Mouse (Mus musculus) hindlimb bud, embryonic 11.5 days (tissue): Measurements from ENCODE around the gene Gm49361.

Source experiments
- DNase-seq: peaks from one replicate; pipeline ENCODE4 v3.0.0-alpha.2; 2012; ENCODE audit warnings: low read depth, low spot score; ENCODE audit errors: extremely low spot score

Gene Gm49361

DNA sequence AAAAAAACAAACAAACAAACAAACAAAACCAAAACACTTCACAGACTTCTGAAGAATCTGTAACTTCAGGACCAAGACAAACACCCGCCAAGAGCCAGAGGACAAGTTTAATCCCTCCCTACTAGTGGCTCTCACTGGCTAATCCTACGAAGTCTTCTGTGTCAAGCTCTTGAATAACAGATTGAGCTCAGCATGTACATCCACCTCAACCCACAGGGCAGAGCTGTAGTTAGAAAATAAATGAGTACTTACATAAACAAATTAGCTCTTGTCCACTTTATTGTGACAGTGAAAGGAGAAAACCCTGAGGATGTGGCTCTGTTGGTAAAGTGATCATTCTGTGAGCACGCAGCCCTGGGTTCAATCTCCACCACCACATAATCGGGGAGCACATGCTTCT, 124.2 kb downstream of the Gm49361 start:
- no peak for DNase-seq

DNA sequence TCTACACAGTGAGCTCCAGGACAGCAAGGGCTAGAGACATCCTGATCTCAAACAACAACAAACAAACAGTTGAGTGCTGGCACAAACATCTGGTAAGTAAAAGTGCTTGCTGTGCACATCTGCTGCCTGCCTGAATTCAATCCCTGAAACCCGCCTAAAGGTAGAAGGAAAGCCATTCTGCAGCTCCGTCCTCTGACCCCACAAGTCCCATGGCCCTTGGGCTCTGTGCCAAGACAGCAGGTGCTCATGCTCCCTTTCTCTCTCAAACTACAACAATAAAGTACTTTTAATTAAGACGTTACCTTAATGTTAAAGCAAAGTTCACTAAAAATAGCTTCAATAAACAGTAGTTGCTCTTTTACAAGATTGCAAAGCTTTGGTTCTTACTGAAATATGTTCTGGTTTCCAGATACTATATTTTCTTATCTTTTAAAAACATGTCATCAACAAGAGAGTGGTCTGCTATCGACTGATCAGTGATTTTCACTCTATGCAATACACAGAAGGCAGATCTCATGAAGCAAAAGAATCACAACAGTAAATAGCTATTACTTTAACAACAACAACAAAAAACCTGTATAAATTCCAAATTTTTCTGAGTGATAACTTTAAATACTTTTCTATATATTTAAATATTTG, 125.2 kb downstream of the Gm49361 start:
- DNase-seq = no peak

DNA sequence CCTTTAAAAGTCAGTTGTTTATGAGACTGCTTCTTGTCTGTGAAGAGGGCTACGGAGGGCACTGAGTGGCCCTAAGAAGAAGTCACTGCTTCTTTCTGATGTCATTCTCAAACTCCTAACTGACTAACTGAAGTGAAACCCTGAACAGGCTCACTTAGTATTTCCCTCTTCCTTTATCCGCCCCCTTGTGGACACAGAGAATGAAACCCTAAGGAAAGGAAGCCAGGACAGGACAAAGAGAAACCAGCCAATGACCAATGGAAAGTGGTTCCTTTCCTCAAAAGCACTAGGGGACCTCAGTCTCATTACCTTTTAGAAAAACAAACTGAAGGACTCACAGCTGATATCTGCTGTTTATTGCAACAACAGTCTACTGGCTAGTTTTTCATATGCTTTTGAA, 126.4 kb downstream of the Gm49361 start:
- DNase-seq = peak; percentile 33

DNA sequence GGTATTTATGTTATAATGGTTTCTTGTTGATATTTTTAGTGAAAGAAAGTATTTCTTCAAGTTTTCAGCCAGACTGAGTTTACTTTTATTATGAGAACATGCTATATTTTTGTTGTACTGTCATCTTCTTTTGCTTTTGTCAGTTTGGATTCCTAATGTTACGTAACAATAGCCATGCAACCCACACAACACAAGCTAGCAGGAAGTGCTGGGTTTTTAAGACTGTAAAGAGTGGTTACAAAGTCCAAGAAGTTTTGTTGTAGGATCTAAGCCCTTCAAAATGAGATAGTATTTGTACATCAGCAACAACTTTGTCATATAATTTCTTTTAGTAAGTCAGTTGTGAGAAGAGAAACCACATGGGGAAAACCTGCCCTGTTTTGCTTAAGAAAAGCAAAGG, 128.2 kb downstream of the Gm49361 start:
- DNase-seq = no peak

DNA sequence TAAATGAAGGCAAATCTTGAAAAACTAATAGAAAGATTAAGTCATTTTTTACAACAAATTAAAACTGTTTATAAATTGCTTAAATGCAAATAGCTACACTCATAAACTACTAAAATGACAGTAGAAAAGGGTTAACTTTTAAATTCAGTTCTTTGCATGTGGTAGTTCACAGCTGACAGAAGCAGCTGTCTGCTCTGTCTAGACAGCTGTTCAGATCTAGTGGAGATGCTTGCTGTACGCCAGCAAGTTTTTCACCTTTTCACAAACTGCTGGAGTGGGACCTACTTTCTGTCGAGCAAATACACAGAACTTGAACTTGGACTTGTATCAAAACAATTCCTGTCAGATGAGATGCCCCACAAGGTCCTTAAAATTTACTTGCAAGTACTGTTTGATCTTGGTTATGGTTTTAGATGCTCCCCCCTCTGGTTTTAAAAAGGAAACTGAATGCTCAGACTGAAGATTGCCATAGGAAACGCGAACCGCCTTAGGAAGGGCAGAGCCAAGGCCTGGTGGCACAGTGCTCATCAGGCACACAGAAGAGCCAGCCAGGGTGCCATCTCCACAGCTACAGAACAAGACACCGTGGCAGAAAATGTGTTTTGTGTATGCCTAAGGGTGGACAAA, 129.5 kb downstream of the Gm49361 start:
- no peak for DNase-seq

DNA sequence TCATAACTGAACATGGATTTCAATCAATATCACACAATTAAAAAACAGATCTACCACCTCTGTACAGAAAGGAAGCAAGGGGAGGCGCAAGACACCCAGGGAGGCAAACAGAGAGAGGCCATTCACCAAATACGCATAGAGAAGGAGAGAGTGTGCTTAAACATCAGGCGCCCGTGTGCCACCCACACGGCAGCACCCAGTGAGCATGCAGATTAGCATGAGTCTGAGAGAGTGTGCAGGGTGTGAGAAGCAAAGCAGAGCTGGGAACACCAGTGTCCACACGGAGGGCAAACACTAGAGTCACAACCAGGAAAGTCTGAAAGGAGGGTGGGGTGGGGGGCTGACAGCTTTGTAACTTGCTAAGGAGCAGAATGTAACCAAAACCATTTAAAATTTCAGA, 130.1 kb downstream of the Gm49361 start:
- no peak for DNase-seq

DNA sequence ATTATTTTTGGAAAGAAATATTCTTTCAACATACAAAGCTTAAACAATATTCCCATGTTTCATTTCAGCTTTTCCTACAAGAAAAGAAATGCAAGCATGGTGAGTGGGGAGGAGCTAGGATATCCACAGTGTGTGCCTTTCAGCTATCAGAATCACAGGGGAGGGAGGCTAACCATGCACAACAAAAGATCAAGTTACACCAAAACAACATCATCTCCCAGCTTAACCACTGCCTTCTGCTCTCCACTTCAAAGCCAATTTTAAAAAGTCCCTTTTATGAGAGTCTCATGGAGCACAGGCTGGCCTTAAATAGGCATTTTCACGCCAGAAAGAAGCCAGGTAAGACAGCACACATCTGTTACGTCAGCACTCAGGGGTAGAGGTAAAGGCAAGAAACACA, 134.9 kb downstream of the Gm49361 start:
- DNase-seq = no peak

DNA sequence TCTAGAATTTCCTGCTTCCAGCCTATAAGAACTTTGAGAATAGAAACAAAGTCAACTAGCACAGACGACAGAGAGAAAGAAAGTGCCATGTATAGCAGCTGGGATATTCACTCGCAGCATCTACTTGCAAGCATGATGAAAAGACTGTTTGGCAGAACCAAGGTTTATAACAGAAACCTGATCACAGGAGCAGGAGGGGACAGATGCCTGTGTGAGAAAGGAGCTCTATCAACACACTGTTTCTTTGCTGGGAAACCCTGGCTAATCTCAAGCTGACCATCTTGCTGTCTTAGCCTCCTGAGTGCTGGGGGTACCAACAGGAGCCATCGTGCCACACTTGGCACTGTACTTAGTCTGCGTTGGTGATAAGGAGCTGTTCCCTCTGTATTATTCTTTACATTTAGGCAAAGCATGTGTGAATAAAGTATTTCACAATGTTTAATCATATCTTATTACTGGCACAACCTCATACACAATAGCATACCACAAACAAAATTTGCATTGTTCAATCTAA, 136.0 kb downstream of the Gm49361 start:
- no peak for DNase-seq

DNA sequence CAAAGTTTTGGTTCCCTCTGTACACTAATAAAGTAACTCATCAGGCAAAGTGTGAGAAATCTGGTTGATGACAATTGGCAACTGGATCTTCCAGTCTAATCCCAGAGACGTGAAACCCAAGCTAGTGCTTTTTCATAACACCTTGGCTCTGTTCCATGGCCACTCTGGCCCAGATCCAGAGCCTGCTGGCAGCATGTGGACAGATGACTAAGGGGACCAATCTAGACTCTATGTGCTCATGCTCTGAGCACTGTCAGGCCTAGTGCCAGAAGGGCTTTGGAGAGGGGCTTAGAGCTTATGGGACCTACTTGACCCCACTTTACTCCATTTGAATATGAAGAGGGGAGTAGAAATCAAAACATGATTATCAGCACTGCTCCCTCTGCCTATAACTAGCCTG, 138.4 kb downstream of the Gm49361 start:
- DNase-seq = no peak

DNA sequence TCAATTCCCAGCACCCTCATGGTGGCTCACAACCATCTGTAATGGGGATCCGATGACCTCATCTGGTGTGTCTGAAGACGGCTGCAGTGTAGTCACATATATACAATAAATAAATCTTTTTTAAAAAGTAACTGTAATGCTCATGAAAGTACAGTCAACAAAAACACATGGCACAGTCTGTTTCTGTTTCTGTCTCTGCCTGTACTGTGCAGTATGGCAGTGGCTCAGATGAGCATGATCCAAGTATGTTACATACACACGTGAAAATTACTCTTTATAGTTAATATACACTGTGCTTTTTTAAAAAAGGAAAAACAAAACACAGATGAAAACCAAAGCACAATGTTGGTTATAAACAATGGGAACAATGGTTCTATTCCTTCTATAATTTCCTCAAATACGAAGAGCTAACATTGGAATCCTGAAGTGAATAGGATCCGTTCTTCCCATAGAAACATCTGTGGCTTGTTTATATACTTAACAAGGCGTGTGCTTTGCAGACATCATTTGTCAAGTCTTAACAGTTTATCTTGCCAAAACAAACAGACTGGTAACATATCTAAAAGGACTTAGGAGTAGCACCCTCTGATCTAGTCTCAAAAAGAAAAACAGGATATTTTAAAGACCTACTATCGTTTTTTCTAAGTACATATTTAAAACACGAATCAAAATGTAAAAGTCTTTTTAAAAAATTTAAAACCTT, 139.1 kb downstream of the Gm49361 start:
- DNase-seq = no peak

DNA sequence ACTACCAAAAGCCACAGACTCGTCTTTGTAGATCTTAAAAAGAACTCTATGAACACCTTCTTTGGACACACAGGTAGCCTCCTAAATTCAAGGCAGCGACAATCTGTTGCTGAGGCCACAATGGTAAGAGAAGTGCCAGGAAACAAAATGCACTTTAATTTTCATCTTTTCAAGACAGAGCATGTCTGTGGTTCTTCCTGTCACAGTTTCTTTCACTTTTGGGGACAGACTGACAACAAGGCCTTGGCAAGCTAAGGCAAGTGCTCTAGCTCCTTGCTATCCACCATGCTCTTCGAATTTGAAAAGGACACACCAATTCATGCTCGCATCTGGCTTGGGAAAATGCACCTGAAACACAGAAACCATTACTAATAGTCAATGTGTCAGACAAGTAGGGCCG, 152.6 kb downstream of the Gm49361 start:
- no peak for DNase-seq
